Mouse (Mus musculus): ENCODE results near the gene Gm28308. TPM values are rescaled to one million over a fixed set of nuclear protein-coding genes. Genes with fewer than 3 reads are reported as not detected.

Gene Gm28308
- total and polyA plus RNA-seq, 3 experiments = not detected

DNA sequence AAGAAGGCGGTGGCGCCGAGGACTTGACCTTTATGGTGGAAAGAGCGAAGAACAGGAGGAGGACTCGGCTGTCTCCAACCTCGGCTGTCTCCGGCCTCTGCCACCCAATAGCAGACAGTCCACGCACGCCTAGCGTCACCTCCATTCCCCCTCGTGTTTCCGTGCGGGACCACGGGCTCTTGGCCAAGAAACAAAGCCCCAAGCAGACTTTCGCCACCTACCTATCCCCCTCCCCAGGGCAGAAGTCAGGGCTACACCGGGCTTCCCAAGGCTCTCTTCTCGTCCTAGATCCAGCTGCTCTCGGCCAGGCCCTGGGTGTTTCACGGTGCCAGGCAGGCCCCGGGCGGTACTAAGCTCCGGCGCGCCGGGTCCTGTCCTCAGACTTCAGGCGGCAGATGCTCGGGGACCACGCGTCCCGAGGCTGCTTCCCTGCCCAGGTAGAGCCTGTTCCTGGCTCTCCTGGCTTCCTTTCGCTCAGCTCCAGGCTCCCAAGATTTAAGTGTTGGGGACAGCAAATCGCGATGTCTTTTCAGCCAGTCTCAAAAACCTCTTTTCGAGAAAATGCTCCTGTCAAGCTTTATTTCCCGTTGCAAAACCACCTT, 39.7 kb upstream of the Gm28308 start:
- Histone ChIP-seq H3K36me3 (replicated peaks in 1 of 2; ENCODE audit: control insufficient read depth in 1 of 2, insufficient read depth in 1 of 2, low read length in 1 of 2) (no peaks in the 10 kb centered on the region), H3K9ac (ENCODE audit: insufficient read depth, low read depth) (no peak overlapping the region), H3K79me2 (replicated peaks; ENCODE audit: control insufficient read depth, extremely low read depth, insufficient read depth, poor library complexity, severe bottlenecking) (no peaks in the 10 kb centered on the region), H3K27me3 (replicated peaks) (no peaks in the 10 kb centered on the region), H3K27ac (ENCODE audit: insufficient read depth, low read depth) (no peak overlapping the region), H3K4me2 (ENCODE audit: insufficient read depth, low read depth, poor library complexity, severe bottlenecking) (no peak overlapping the region), H3K4me1 (ENCODE audit: control insufficient read depth in 1 of 2, insufficient read depth in 2 of 2) (no peaks in the 10 kb centered on the region), H3K4me3 (replicated peaks in 1 of 3; ENCODE audit: low read depth in 2 of 3, low read length in 2 of 3, poor library complexity in 1 of 3) (no peak overlapping the region), H3K9me3 (replicated peaks; ENCODE audit: low read length) (peaks cover 21% of the 10 kb centered on the region)
- TF ChIP-seq EP300 (IDR thresholded peaks at IDR 0.05; ENCODE audit: low read length) = no peak
- in situ Hi-C loops (cut with MboI; ENCODE audit: low pct_ligation_motif_present, low pct_unique_long_range_greater_than_20kb, low sequenced_read_pairs) (loop anchor here (25.0 kb wide), 1 partner anchor 659 kb away; no protein-coding TSS in a partner anchor), dilution Hi-C loops (cut with MboI; ENCODE audit: extremely low pct_ligation_motif_present, extremely low pct_unique_long_range_greater_than_20kb, low sequenced_read_pairs) (no loop called here)
- DNase-seq (ENCODE audit: extremely low read depth) = no peak

DNA sequence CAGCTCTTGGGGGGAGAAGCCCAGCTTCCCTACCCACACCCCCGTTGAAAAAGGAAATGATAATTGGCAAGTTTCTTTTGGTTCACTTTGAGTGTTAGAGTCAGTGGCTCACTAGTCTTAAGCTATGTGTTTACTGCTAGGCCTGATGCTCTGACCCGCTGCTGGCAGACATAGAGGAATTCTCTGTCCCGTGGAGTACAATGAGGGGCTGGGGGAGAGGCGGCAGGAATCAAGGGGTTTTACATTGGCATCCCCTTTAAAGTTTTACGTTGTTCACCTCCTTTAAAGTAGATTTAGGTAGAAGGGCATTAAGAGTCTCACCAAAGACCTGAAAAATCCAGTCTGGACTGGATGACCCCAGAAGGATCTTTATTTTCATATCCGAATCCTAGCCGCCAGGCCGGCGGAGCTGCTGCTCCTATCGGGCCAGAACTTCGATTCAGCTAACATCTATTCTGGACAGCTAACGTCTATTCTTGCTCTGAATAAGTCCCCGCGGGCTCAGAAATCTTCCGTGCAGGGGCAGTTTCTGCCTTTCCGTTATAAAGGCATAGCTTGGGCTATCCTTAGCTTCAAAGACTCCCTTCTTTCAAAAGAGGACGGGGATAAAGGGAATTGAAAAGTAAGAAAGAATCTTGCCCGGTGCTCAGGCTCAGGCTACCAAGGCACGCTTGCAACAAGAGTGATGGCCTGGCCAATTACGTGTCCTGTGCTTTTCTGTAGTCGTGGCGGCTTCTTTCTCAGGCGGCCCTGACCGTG, 39.1 kb upstream of the Gm28308 start:
- no peak overlapping the region for H3K4me3 ChIP-seq (replicated peaks in 1 of 3; ENCODE audit: low read depth in 2 of 3, low read length in 2 of 3, poor library complexity in 1 of 3)
- H3K9me3 ChIP-seq (replicated peaks; ENCODE audit: low read length) = peaks cover 21% of the 10 kb centered on the region
- H3K36me3 ChIP-seq (replicated peaks in 1 of 2; ENCODE audit: control insufficient read depth in 1 of 2, insufficient read depth in 1 of 2, low read length in 1 of 2) = no peaks in the 10 kb centered on the region
- no peak overlapping the region for H3K27ac ChIP-seq (ENCODE audit: insufficient read depth, low read depth)
- in situ Hi-C loops (cut with MboI; ENCODE audit: low pct_ligation_motif_present, low pct_unique_long_range_greater_than_20kb, low sequenced_read_pairs) (loop anchor here (25.0 kb wide), 1 partner anchor 660 kb away; no protein-coding TSS in a partner anchor), dilution Hi-C loops (cut with MboI; ENCODE audit: extremely low pct_ligation_motif_present, extremely low pct_unique_long_range_greater_than_20kb, low sequenced_read_pairs) (no loop called here)
- no peak for DNase-seq (ENCODE audit: extremely low read depth)
- H3K4me1 ChIP-seq (ENCODE audit: control insufficient read depth in 1 of 2, insufficient read depth in 2 of 2) = no peaks in the 10 kb centered on the region
- H3K79me2 ChIP-seq (replicated peaks; ENCODE audit: control insufficient read depth, extremely low read depth, insufficient read depth, poor library complexity, severe bottlenecking) = no peaks in the 10 kb centered on the region
- no peak overlapping the region for H3K9ac ChIP-seq (ENCODE audit: insufficient read depth, low read depth)
- no peaks in the 10 kb centered on the region for H3K27me3 ChIP-seq (replicated peaks)
- TF ChIP-seq NRF1 (IDR thresholded peaks at IDR 0.05; ENCODE audit: low read depth, low read length) = no peak
- TF ChIP-seq IRF4 (IDR thresholded peaks at IDR 0.05; ENCODE audit: low read depth, low read length) = no peak
- TF ChIP-seq RAD21 (IDR thresholded peaks at IDR 0.05; ENCODE audit: low read depth, low read length) = no peak
- no peak for TF ChIP-seq CHD1 (IDR thresholded peaks at IDR 0.05; ENCODE audit: low read depth, low read length)
- TF ChIP-seq E2F4 (IDR thresholded peaks at IDR 0.05; ENCODE audit: insufficient replicate concordance, low read depth, low read length) = no peak
- no peak for TF ChIP-seq BHLHE40 (IDR thresholded peaks at IDR 0.05; ENCODE audit: low read depth, low read length)
- no peak for TF ChIP-seq TBP (conservative IDR thresholded peaks at IDR 0.05; ENCODE audit: low read depth, low read length)
- TF ChIP-seq JUN (IDR thresholded peaks at IDR 0.05; ENCODE audit: insufficient read depth, low read depth, low read length) = no peak
- TF ChIP-seq HCFC1 (IDR thresholded peaks at IDR 0.05; ENCODE audit: low read depth, low read length) = no peak
- no peak for TF ChIP-seq EP300 (IDR thresholded peaks at IDR 0.05; ENCODE audit: low read length)
- no peak for TF ChIP-seq MYC (IDR thresholded peaks at IDR 0.05; ENCODE audit: low read depth, low read length)
- no peak for TF ChIP-seq JUND (conservative IDR thresholded peaks at IDR 0.05; ENCODE audit: low read depth, low read length)
- no peak for TF ChIP-seq UBTF (IDR thresholded peaks at IDR 0.05; ENCODE audit: low read depth, low read length)
- no peak for TF ChIP-seq MEF2A (IDR thresholded peaks at IDR 0.05; ENCODE audit: borderline replicate concordance, low read depth, low read length)
- no peak for TF ChIP-seq MAZ (IDR thresholded peaks at IDR 0.05; ENCODE audit: low read depth, low read length)
- H3K4me2 ChIP-seq (ENCODE audit: insufficient read depth, low read depth, poor library complexity, severe bottlenecking) = no peak overlapping the region
